Mouse (Mus musculus) c-Kit-positive CD71-negative TER-119-negative erythroid progenitor cells, embryonic 14.5 days (primary cell): ENCODE data around the gene Naaa.
A peak's percentile ranks its signal among the peaks of the same experiment; 100 is the strongest.

Experiments used
- DNase-seq: peaks from one replicate; pipeline ENCODE4 v3.0.0-alpha.2; 2013; ENCODE audit warnings: low read depth

Naaa gene

DNA sequence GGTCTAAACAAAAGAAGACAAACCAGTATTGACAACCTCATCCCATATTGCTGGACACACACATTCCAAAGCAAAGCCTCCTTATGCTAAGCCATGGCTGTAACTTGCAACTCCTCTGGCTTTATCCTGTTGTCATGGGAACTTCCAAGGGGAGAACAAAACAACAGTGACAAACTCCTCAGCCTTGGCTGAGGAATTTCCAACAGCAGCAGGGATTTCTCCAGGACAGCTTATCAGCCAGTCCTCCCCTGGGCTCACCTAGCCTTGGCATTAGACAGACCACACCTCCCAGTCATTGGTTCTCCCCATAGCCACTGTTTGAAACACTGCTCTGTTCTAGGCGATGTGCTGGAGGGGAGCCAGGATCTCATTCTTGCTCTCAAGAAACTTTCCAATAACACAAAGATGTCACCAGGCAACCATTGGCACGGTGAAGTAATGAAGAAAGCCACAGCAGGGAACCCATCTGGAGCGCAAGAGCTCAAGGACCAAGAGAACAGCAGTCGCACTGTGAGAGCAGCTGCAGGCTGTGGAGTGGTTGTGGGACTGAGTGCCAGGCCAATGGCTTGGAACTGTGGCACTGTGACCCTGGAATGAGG lies 14.1 kb downstream of the Naaa start:
- DNase-seq: no peak

DNA sequence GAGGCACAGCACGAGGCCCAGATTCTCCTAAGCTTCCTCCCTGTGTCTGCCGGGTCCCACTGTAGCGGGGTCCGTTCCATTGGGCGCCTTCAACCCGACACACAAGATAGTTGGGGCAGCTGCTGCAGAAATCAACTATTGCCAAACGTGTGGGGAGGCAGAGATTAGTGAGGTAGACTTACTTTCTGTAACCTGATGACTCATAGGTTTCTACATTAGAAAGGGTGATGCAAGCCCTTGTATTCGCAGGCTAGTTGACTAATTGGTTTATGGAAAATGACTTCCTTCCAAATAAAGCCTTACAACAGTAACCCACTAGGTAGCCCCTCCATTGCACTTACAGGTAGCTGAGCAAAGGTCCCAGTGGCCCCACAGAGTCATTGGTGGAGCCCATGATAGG lies 15.3 kb downstream of the Naaa start:
- DNase-seq: no peak

DNA sequence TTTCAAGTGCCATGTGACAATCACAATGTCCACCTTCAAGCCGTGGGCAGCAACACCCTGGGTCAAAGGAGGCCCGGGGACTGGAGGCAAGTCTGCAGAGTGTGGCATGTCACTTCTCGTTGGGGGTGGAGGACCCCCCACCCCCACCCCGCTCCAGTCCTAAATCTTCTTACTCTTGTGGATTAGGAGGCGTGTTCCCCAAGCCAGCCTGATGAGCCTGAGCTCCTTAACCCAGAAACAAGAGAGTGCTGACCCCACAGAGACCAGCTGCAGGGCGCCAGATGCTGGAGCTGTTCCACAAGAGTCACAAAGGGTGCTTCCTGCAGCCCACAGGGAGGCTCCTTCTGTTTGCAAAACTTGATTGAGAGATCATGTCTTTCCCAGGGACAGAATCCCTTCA lies 21.8 kb downstream of the Naaa start, which contains the start of gene Ppef2:
Ppef2 (minus strand) TSS at position 61 of the 400 bp plus-strand sequence.
- DNase-seq: no peak

DNA sequence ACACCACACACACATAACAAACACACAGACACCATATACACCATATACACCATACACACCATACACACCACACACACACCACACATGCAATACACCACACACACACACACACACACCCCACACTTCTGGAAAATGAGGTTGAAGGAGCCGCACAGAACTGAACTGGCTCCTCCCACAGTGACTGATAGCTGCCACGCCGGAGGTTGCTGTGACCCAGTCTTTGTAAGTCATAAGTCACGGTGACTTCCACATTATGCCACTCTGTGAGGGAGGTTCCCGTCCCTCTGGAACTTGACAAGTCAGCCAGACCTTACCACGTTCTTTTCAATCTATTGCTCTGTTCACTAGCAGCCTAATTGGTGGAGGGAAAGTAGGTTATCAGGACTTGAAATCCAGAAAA lies 23.5 kb downstream of the Naaa start:
- DNase-seq: no peak

DNA sequence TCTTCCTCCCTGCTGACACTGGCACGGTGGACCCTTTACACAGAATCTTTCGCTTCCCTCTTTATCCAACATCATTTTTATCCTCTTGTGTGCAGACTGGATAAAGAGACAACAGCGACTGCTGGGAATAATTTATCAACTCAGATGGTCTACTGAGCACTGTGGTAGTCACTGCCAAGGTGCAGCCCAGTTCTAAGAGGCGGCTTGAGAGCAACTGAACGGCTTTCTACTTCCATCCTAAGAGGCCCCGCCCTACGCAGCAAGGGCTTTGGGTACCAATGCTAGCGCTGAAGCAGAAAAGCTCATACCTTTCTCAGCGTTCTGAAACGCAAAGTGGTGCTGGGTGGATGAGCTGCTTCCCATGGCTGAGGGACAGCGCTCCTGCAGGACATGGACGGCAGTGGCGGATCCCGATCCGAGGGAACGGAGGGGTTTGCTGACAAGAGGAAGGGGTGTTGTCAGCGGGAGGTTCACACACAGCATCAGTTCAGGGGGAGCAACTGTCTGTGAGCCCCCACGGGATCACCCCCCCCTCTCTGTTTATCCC lies 25.1 kb downstream of the Naaa start:
- no peak for DNase-seq

DNA sequence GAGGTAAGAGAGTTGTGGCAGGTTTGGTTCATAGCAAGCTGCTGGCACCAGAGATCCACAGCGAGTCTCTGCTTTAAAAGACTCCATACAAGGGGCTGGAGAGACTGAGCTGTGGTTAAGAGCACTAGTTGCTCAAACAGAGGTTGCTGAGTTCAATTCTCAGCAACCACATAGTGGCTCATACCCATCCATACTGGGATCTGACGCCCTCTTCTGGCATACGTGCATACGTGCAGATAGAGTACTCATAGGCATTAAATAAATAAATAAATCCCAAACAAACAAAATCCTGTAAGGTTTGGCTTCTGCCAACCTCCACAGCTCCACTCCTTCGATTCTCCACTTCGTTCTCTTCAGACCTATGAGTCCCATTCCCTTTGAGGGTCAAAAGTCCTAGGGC lies 25.9 kb downstream of the Naaa start:
- no peak for DNase-seq

DNA sequence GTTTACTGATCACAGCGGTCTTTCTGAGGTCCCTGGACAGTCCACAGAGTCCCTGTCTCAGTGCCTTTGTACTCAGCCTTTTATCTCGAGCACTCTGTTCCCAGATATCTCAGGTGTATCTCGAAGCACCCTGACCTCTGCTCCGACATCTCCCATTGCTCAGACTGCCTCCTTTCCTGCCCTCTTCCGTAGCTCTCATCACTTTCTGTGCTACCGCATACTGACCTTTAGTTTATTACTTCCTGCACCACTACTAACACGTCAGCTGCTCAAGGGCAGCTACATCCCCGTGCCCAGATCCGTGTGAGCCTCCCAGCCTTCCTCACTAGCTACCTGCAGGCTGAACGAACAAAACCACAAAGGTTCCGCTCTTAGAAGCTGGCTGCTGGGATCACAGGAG lies 29.4 kb downstream of the Naaa start:
- DNase-seq: no peak

DNA sequence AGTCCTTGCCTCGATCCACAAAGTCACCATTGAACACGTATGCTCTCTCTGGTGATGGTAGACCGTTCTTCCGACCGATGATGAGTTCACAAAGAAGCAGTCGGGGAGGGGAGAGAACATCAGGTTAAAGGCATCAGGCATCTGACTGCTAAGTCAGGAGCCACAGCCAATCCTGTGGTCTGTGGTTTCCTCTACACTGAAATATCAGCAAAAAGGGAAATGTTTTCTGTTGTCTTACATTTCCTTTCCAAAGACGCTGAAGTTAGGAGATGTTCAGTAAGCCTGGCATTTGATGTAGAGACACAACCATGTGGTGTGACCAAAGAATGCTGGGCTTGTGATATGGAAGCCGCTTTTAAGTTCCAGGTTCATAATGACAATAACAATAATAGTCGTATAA lies 32.5 kb downstream of the Naaa start:
- peak; percentile 52 for DNase-seq

DNA sequence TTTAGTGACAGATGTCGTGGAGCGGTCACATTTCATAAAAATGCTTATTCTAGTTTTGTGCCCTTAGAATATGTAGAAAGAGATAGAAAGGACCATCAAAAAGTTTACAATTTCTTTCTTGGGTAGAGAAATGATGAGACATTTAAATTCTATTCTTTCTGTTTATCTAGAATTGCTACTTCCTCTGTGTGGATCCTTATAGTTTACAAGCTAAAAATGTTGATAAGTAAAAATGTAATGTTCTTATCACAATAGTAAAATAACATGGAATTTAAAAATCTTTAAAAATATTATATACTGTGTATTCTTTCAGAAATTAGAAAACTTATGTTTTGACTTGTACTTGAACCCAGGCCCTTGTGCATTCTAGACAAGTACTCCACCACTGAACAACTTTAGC lies 33.1 kb downstream of the Naaa start:
- DNase-seq: no peak

DNA sequence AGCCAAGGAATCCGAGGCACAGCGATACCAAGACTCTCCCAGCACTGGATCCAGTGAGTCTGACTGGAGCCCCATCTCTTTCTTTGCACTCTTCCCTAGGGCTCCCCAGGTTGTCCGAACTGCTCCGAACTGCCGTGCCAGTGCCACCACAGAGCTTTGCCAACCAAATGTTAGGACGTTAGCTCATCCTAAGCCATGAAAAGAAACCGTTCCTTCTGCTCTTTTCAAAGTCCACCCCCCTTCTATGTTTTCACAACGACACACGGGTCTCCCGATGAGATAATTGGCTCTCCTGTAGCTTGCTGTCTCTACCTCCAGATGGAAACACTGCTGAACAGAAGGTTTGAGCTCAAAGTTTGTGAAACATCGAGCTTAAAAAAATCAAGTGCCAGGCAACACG lies 37.2 kb downstream of the Naaa start:
- no peak for DNase-seq

DNA sequence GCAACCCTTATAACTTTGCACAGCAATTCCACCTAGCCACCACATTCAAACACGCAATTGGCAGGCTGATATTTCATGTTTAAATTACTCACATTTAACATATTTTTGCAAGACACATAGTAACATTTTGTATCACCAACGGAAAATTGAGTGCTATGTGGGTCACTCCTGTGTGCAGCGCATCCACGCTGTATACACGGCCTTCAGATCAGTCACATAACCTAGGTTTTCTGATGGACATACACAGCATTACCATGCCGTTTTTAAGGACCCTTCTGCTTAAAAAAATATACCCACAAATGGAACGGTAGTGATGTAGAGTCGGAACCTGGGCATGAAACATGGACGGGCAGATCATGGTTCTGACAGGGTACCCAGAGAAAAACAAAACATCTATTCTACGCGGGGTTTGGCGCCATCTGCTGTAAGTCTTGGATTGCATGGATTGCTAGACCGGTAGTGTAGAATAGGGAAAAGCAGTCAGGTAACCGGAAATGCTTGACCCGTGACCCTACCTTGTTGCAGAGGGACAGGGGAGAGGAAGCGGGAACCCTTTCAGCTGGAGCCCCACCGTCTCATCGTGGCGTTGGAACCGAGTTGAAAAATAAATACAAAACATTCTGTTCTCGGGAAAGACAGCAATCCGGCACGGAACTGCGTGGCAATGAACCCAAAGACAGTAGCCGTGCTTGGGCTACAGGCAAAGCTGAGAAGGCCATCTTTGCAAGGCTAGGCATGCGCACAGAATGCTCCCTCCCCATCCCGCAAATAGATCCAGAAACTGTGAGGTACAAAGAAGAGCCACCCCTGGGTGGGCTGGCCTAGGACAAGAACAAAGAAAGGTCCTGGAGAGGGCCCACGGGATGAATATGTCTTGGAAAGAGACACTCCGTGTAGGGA lies 38.4 kb downstream of the Naaa start:
- no peak for DNase-seq

DNA sequence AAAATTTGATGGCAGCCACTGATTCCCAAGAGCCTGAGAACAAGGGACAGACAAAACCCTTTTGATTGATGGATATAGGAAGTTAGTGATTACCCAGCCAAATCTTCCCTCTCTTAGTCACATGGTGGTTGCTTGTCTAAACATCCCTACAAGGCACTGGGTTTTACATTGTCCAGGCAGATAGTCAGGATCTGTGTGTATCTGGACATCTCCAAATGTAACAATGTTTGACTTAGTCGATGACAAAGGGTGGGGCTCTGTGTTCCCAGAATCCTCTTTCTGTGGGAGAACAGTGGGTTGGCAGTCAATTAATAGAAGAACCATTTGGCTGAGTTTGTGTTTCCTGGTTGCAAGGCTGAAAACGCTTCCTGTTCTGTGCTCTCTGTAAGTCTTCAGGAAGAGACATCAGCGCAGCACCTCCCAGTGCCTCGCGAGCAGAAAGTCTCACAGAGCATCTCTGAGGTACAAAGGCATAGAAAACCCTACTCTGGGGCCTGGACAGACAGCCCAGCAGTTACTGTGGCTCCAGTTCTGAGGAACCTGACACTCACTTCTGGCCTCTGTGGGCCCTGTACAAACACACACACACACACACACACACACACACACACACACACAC lies 42.9 kb downstream of the Naaa start:
- DNase-seq: no peak

DNA sequence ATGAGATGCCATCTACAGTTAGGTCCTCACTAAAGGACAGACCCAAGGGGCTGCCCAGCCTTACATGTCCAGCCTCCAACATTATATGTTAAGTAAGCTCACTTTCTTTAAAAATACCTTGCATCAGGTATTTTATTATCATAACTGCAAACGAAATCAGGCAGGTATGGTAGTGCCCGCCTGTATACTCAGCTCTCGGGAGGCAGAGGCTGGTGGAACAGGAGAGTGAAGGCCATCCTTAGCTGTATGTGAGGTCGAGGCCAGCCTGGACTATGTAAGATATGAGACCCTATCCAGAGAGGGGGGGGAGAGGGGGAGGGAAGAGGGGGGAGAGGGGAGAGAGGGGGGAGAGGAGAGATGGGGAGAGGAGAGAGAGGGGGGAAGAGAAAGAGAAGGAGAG lies 44.6 kb downstream of the Naaa start:
- no peak for DNase-seq

DNA sequence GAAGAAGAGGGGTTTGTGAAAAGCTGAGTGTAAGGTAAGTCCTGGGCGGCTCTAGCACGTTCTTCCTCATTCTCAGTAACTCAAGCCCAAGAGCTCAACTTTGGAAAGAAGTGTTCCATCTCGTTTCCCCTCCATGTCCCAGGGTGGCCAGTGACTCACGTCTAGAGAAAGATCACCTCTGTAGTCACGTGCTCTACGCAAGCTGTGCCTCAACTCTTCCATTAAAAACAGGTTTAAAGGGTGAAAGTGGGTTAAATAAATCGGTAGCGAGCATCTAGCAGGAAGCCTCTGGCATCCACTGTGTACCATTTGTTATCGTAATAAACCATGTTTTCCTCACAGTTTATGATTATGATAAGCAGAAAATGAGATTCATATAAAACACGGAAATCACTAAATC lies 46.1 kb downstream of the Naaa start:
- DNase-seq: no peak

DNA sequence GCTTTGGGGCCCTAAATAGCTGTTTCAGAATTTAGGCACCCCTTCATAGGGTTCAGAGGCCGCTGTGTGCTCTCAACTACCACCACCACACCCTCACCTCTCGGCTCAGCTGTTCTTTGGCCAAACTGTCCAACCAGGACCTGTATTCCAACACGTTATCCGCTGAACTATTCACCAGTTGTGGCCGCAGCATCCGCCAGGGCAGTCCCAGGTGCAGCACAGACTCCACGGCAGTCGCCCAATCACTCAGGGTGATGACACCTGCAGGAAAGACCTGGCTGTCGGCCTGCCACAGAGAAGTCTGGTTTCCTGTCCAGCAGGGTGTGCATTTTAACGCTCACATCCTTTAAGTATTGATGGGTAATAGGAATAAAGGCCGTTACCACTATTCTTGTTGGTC lies 47.7 kb downstream of the Naaa start:
- no peak for DNase-seq

DNA sequence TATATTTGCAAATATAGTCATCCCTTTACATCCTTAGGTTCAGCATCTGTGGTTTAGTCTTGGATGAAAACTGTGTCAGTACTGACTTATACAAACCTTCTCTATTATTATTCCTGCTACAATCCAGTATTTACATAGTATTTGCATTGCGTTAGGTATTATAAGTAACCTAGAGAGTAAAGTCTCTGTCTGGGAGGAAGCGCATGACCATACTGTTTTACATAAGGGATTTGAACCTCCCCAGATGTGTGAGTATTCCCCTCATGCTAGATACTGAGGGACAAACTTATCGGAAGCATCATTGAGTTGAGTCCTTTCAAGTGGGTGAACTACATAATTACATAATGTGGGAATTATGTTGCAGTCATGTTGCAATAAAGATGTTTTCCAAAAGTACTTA lies 48.5 kb downstream of the Naaa start:
- DNase-seq: no peak

DNA sequence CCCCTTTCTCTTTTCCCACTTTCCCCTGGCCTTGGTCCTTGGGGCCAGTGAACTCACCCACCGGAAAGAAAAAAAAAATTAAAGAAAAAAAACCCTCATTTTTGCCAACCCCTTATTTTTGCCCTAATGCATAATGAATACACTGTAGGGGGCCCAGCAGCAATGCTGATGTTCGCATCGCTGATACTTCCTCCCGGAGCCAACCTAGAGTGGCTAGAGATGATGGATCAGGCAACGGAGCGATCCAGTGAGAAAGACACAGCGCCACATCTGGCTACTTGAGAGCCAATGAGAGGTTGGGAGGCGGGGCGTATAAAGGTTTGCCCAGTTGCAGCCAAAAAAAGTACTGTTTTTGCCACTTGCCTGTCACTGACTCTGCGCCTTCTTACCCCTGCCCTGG lies 49.2 kb downstream of the Naaa start:
- DNase-seq: no peak

DNA sequence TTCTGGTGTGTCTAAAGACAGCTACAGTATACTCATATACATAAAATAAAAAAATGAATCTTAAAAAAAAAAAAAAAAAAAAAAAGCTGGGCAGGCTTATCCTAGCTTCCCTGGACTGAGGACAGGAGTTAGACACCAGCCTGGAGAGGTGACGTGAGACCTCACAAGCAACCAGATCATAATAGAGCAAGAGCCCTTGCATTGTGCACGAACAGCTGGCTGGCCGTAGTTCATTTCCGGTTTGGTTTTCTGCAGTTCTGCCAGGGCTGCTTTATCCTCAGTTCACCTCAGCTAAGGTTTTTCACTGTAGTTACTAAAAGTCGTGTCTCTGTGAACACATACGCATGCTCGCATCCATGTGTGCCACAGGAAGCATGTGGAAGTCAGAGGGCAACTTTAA lies 50.2 kb downstream of the Naaa start:
- no peak for DNase-seq

DNA sequence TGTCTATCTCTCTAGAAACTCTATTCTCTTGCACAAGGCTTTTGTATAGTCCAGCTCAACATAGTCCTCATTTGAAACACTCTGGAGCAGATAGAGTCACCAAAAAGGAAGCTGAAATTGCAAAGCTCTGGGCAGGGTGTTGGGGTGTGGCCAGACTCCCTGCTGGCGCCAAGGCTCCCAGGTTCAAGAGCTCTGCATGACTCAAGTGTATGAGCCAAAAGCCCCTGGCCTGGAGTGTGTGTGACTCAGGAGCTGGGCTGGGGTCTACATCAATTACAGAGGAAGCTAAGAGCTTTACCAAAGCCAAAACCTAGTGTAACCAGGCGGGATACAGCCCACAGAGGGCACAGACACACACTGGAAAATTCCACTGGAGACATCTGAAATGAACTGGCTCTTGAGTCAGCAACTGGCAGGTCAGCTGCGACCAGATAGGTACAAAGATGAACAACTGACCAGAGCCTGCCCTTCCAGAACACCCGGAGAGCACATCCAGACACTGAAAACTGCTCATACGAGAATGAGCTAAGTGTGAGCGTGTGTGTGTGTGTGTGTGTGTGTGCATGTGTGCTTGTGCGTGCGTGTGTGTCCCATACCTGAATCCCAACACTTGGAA lies 57.6 kb downstream of the Naaa start:
- no peak for DNase-seq

DNA sequence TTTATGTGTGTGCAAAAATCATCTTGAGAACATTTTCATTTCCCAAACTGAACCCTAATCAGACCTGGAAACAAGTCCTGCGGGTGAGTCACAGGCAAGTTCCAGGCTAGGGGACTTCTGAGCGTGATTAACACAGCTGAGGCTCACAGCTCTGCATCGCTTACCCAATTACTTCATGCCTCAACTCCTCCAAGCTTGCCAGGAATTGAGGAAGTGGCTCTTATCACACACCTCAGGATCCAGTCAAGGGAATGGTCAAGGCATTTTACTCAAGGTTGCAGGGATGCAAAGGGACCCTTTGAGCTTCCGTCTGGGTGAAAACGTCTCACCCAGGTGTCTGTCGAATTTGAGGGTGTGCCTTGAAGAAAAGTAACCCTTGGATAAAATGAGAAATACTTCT lies 58.1 kb downstream of the Naaa start:
- DNase-seq: no peak

DNA sequence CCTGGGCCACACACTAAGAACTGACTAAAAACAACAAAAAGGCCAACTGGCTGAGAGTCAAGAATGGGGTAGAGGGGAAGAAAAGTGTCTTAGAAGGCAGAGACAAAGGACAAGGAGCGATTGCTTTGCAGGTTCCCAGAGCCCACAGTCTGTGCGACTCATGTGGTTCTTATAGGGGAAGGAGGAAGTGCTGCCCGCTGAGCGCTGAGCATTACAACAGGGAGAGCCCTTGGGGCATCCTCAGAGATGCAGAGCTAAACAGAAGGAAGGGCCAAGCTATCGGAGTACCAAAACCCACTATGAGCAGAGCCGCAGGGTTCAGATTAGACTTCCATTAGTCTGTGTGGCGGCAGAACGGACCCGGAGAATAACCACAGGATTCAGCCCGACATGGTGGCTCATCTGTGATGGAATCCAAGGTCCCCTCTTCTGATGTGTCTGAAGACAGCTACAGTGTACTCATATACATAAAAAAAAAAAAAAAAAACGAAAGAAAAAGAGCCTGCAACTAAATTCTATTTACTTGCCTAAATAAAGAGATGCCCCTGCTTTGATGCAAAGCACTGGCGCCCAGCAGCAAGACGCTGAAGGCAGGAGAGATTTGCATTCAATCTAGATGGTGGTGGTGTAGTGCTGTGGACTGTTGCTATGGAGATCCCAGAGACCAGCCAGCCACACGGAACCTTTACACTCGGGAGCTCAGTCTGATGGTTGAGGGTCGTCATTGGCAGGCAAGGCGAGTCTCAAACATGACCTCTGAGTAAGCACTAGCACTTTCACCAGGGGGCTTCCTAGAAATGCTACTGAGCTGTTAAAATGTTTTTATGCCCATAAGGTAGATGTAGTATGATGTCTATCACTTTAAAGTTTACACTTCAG lies 58.8 kb downstream of the Naaa start:
- DNase-seq: no peak

DNA sequence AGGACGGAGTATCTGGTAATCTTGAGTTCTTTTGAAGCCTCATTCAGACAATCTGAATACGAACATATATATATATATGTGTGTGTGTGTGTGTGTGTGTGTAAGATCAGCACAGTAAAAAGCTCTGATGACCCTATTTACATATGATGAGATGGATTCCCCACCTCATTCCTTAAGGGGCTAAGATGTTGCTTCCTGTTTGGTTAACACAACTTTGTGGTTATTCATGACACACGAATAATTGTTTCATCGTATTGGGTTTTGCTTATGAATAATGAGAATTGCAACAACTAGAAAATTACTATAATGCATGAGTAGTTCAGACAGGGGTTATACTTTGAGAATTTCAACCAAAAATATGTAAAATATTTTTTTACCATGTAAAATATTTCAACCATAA lies 62.7 kb downstream of the Naaa start, which contains the start of gene U90926:
U90926 (minus strand) TSS at position 101 of the 400 bp plus-strand sequence.
- no peak for DNase-seq
